Mouse (Mus musculus) liver, postnatal 0 days (tissue): ENCODE data around the gene R3hdm2.

Experiments
- CTCF ChIP-seq: sonication (generic); IDR thresholded peaks from 2 replicates; pipeline ENCODE4 v1.5.1; 2016; ENCODE audit warnings: antibody characterized with exemption, low read depth
- EP300 ChIP-seq: IDR thresholded peaks from 2 replicates; pipeline ENCODE4 v1.6.1; 2016; ENCODE audit warnings: antibody characterized with exemption, low read depth, mild to moderate bottlenecking

DNA sequence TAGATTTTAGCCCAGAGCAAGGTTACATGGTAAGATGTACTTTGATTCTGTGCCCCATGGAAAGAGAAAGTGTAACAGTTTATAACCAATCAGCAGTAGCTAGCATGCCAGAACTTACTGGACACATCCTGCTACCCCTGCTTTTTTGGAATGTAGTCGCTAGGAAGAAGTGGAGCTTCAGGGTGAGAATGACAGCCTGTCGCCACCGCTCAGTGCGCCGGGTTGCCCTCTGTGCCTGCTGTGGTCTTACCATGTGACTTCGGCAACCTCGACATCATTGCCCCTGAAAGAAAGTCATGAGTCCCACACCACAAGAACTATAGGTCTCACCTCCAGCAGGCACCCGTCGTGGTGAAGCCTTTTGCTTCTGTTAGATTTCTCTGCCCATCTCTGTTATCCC lies 92.6 kb downstream of the R3hdm2 start:
- no peak for TF ChIP-seq CTCF
- no peak for TF ChIP-seq EP300
